Mouse (Mus musculus) hindbrain, embryonic 13.5 days (tissue): Measurements from ENCODE around the gene Clec4a1. TPM values are rescaled to one million over a fixed set of nuclear protein-coding genes. Genes with fewer than 3 reads are reported as not detected.

Experiments used
- ATAC-seq: fragments of 200-750 bp; cut with Nextera tagmentation; 2 replicates; pipeline ENCODE4 v1.8.0; 2017; ENCODE audit warnings: moderate TSS enrichment; ENCODE audit not compliant: low FRiP score
- H3K27ac ChIP-seq: fragments of 300-500 bp; sonication (generic); 2 replicates; pipeline ENCODE4 v1.5.1; 2015; ENCODE audit warnings: inconsistent platforms, mild to moderate bottlenecking, moderate library complexity
- H3K27me3 ChIP-seq: fragments of 300-500 bp; sonication (generic); 2 replicates; pipeline ENCODE4 v1.6.1; 2015; ENCODE audit warnings: mild to moderate bottlenecking, inconsistent platforms
- H3K36me3 ChIP-seq: fragments of 300-500 bp; sonication (generic); 2 replicates; pipeline ENCODE4 v1.6.1; 2015; ENCODE audit warnings: mild to moderate bottlenecking, inconsistent platforms
- H3K4me1 ChIP-seq: fragments of 300-500 bp; sonication (generic); replicated peaks from 2 replicates; pipeline ENCODE4 v1.6.1; 2015; ENCODE audit warnings: inconsistent platforms
- H3K4me2 ChIP-seq: fragments of 300-500 bp; sonication (generic); 2 replicates; pipeline ENCODE4 v1.6.1; 2015; ENCODE audit warnings: inconsistent platforms, mild to moderate bottlenecking, moderate library complexity
- H3K4me3 ChIP-seq: fragments of 300-500 bp; sonication (generic); 2 replicates; pipeline ENCODE4 v1.5.1; 2015; ENCODE audit warnings: mild to moderate bottlenecking, inconsistent platforms
- H3K9ac ChIP-seq: fragments of 300-500 bp; sonication (generic); 2 replicates; pipeline ENCODE4 v1.6.1; 2015; ENCODE audit warnings: mild to moderate bottlenecking, inconsistent platforms
- H3K9me3 ChIP-seq: fragments of 300-500 bp; sonication (generic); 2 replicates; pipeline ENCODE4 v1.6.1; 2016; ENCODE audit warnings: inconsistent platforms
- WGBS: fragments of 180-500 bp; shearing (Covaris S2); methylation state at CpG from one replicate; pipeline ENCODE4 v1.1.7; 2015; 5-methylcytosine and 5-hydroxymethylcytosine counted together
- polyA plus RNA-seq: library from polyadenylated mRNA; unstranded; fragments of >200 nt; fragmentation: Nextera tagmentation; extraction: Ambion mirVana; gene quantifications from 2 replicates; pipeline ENCODE4 v1.2.1, GENCODE M21; 2015

Gene Clec4a1
- polyA plus RNA-seq, 1 experiment from 2014 or later: 1.4 TPM

- H3K27me3 ChIP-seq: no peaks in the 10 kb centered on the region
- H3K4me1 ChIP-seq: no peaks in the 10 kb centered on the region
- no peaks in the 10 kb centered on the region for H3K36me3 ChIP-seq
- H3K27ac ChIP-seq: no peak overlapping the region
- H3K4me2 ChIP-seq: no peak overlapping the region
- 94% methylated on average over 3 of the region's 3 CpGs for WGBS
- H3K4me3 ChIP-seq: no peak overlapping the region
- no peak for ATAC-seq
- no peaks in the 10 kb centered on the region for H3K9me3 ChIP-seq
- no peak overlapping the region for H3K9ac ChIP-seq
Measured at GRCm38 (mm10) chr6:122934845-122935244, 13.2 kb downstream of the Clec4a1 start.

- Histone ChIP-seq H3K9ac (no peak overlapping the region), H3K4me3 (no peak overlapping the region), H3K4me1 (no peaks in the 10 kb centered on the region), H3K9me3 (no peaks in the 10 kb centered on the region), H3K27me3 (no peaks in the 10 kb centered on the region), H3K36me3 (no peaks in the 10 kb centered on the region), H3K4me2 (no peak overlapping the region), H3K27ac (no peak overlapping the region)
- no peak for ATAC-seq
- WGBS: 86% methylated on average over 5 of the region's 5 CpGs
Measured at GRCm38 (mm10) chr6:122939618-122940017, 18.0 kb downstream of the Clec4a1 start.

- H3K4me1 ChIP-seq: no peaks in the 10 kb centered on the region
- no peak overlapping the region for H3K4me2 ChIP-seq
- no peak overlapping the region for H3K9ac ChIP-seq
- H3K9me3 ChIP-seq: no peaks in the 10 kb centered on the region
- no peaks in the 10 kb centered on the region for H3K27me3 ChIP-seq
- H3K27ac ChIP-seq: no peak overlapping the region
- no peak overlapping the region for H3K4me3 ChIP-seq
- WGBS: 91% methylated on average over 2 of the region's 2 CpGs
- H3K36me3 ChIP-seq: no peaks in the 10 kb centered on the region
- ATAC-seq: no peak
Measured at GRCm38 (mm10) chr6:122946760-122947159, 25.1 kb downstream of the Clec4a1 start.

- Histone ChIP-seq H3K9me3 (no peaks in the 10 kb centered on the region), H3K9ac (no peak within 1 kb of the TSS), H3K4me3 (no peak within 1 kb of the TSS), H3K4me2 (no peak within 1 kb of the TSS), H3K4me1 (no peaks in the 10 kb centered on the region), H3K27ac (no peak within 1 kb of the TSS), H3K36me3 (no peaks in the 10 kb centered on the region), H3K27me3 (no peaks in the 10 kb centered on the region)
- ATAC-seq: no peak
- WGBS: 84% methylated on average over 8 of the region's 8 CpGs
Measured at GRCm38 (mm10) chr6:122952401-122952800, 30.8 kb downstream of the Clec4a1 start, which contains the start of gene Clec4a3. Gene Clec4a3, plus strand, starts transcription at chr6:122952515.

- 83% methylated on average over 2 of the region's 2 CpGs for WGBS
- Histone ChIP-seq H3K9me3 (no peaks in the 10 kb centered on the region), H3K36me3 (no peaks in the 10 kb centered on the region), H3K4me2 (no peak overlapping the region), H3K4me1 (no peaks in the 10 kb centered on the region), H3K4me3 (no peak overlapping the region), H3K9ac (no peak overlapping the region), H3K27me3 (no peaks in the 10 kb centered on the region), H3K27ac (no peak overlapping the region)
- no peak for ATAC-seq
Measured at GRCm38 (mm10) chr6:122964562-122964961, 42.9 kb downstream of the Clec4a1 start.

- Histone ChIP-seq H3K4me1 (no peaks in the 10 kb centered on the region), H3K4me2 (no peak overlapping the region), H3K36me3 (no peaks in the 10 kb centered on the region), H3K4me3 (no peak overlapping the region), H3K27me3 (no peaks in the 10 kb centered on the region), H3K27ac (no peak overlapping the region), H3K9me3 (no peaks in the 10 kb centered on the region), H3K9ac (no peak overlapping the region)
- 86% methylated on average over 2 of the region's 2 CpGs for WGBS
- no peak for ATAC-seq
Measured at GRCm38 (mm10) chr6:122969048-122969447, 47.4 kb downstream of the Clec4a1 start.

Other genes with a start within 250 kb of the Clec4a1 start
- 0.21 and 0.22 TPM in 2 replicates for gene Nanog, start 214.4 kb upstream of the Clec4a1 start, polyA plus RNA-seq
- 21.1 and 22.7 TPM in 2 replicates for gene Slc2a3, start 120.2 kb upstream of the Clec4a1 start, polyA plus RNA-seq
- gene Foxj2, start 101.9 kb upstream of the Clec4a1 start, polyA plus RNA-seq: 6.0 and 6.2 TPM in 2 replicates
- 1.7 TPM in 2 replicates for gene C3ar1, start 65.7 kb upstream of the Clec4a1 start, polyA plus RNA-seq
- 121 and 130 TPM in 2 replicates for gene Necap1, start 47.4 kb upstream of the Clec4a1 start, polyA plus RNA-seq
- 1.2 and 1.6 TPM in 2 replicates for gene Clec4a3, start 30.7 kb downstream of the Clec4a1 start, polyA plus RNA-seq
- not detected in 2 replicates for gene Clec4a4, start 68.5 kb downstream of the Clec4a1 start, polyA plus RNA-seq
- not detected in 2 replicates for gene Clec4b1, start 128.1 kb downstream of the Clec4a1 start, polyA plus RNA-seq
- 1.0 and 1.4 TPM in 2 replicates for gene Clec4a2, start 184.6 kb downstream of the Clec4a1 start, polyA plus RNA-seq